Comparison of ENCODE assay signal across 15 mouse cellular contexts in genomic region chr16:34525866-34526265, GRCm38 (mm10). TPM values are rescaled to one million over a fixed set of nuclear protein-coding genes. Genes with fewer than 3 reads are reported as not detected.
DNase-seq lines count a peak whose midpoint lies in the region; ATAC-seq and TF ChIP-seq lines count a peak whose summit lies in the region.
"Had no signal": no experiment of that assay in that cellular context is flagged by ENCODE, and none has a peak within 500 bp of the region (broad histone marks: within the 10 kb centered on the region; RNA-seq: fewer than 3 reads in every experiment).

No protein-coding gene starts in this region.

- peaks cover 6% of the 10 kb centered on the region; the same call in 1 of the 2 replicates for H3K4me1 ChIP-seq in forebrain, postnatal 0 days (ENCODE audit: insufficient read depth)
- peaks cover 23% of the 10 kb centered on the region for H3K4me1 ChIP-seq in forebrain, embryonic 12.5 days
- peaks cover 5% of the 10 kb centered on the region; the same call in 1 of the 2 replicates for H3K4me1 ChIP-seq in midbrain, postnatal 0 days (ENCODE audit: insufficient read depth, low read length)
- 0 out of 2 replicates have a peak, but pooled peaks cover 2% of the 10 kb centered on the region for H3K4me1 ChIP-seq in midbrain, embryonic 11.5 days (ENCODE audit: control insufficient read depth, insufficient read depth, low read length)
- H3K4me1 ChIP-seq in kidney, embryonic 16.5 days (ENCODE audit: insufficient read depth, low read length): peaks cover 11% of the 10 kb centered on the region; the same call in 1 of the 2 replicates

- no peak overlapping the region for H3K4me3 ChIP-seq in forebrain, postnatal 0 days (ENCODE audit: low read depth, low read length)
- no peak overlapping the region for H3K4me3 ChIP-seq in forebrain, embryonic 12.5 days (replicated peaks)
- no peak overlapping the region for H3K4me3 ChIP-seq in midbrain, postnatal 0 days (ENCODE audit: low read depth, low read length)
- H3K4me3 ChIP-seq in midbrain, embryonic 11.5 days (ENCODE audit: low read depth, low read length): no peak overlapping the region
- no peak overlapping the region for H3K4me3 ChIP-seq in kidney, embryonic 16.5 days (ENCODE audit: low read length)
- H3K4me3 ChIP-seq: heart, embryonic 10.5 days; intestine, embryonic 15.5 days; midbrain, embryonic 12.5 days had no signal

- H3K27ac ChIP-seq in forebrain, postnatal 0 days (ENCODE audit: low read depth, low read length): peak overlapping the region; percentile 64
- H3K27ac ChIP-seq in forebrain, embryonic 12.5 days: no peak overlapping the region
- H3K27ac ChIP-seq in midbrain, postnatal 0 days (ENCODE audit: low read depth, low read length): no peak overlapping the region
- H3K27ac ChIP-seq in midbrain, embryonic 11.5 days (ENCODE audit: low read depth, low read length): no peak overlapping the region
- no peak overlapping the region for H3K27ac ChIP-seq in kidney, embryonic 16.5 days (ENCODE audit: low read length)
- H3K27ac ChIP-seq: heart, embryonic 10.5 days; intestine, embryonic 15.5 days; midbrain, embryonic 12.5 days had no signal

- H3K9ac ChIP-seq in forebrain, postnatal 0 days: no peak overlapping the region
- no peak overlapping the region for H3K9ac ChIP-seq in forebrain, embryonic 12.5 days
- H3K9ac ChIP-seq in midbrain, postnatal 0 days (replicated peaks; ENCODE audit: low read length, poor library complexity, severe bottlenecking): no peak overlapping the region
- no peak overlapping the region for H3K9ac ChIP-seq in midbrain, embryonic 11.5 days (ENCODE audit: low read length)
- no peak overlapping the region for H3K9ac ChIP-seq in kidney, embryonic 16.5 days (replicated peaks; ENCODE audit: low read length)
- H3K9ac ChIP-seq: intestine, embryonic 15.5 days; midbrain, embryonic 12.5 days had no signal

- intact Hi-C loops in left cerebral cortex, postnatal 14 days (cut with DNase I): no loop called here

- H3K27me3 ChIP-seq in forebrain, postnatal 0 days (ENCODE audit: insufficient read depth, low read length): no peaks in the 10 kb centered on the region
- no peaks in the 10 kb centered on the region for H3K27me3 ChIP-seq in forebrain, embryonic 12.5 days
- no peaks in the 10 kb centered on the region for H3K27me3 ChIP-seq in midbrain, postnatal 0 days (ENCODE audit: insufficient read depth, low read length)
- H3K27me3 ChIP-seq in midbrain, embryonic 11.5 days (ENCODE audit: control insufficient read depth, insufficient read depth, low read length): no peaks in the 10 kb centered on the region
- H3K27me3 ChIP-seq in kidney, embryonic 16.5 days (ENCODE audit: insufficient read depth, low read length): no peaks in the 10 kb centered on the region
- H3K27me3 ChIP-seq: intestine, embryonic 15.5 days; midbrain, embryonic 12.5 days had no signal

- peak; percentile 51 for TF ChIP-seq CTCF in forebrain, postnatal 0 days (IDR thresholded peaks at IDR 0.05; ENCODE audit: low read depth)
- TF ChIP-seq CTCF in midbrain, postnatal 0 days (IDR thresholded peaks at IDR 0.05): peak; percentile 53

- 71% methylated on average over 8 of the region's 8 CpGs for WGBS in forebrain, postnatal 0 days
- whole genome bisulfite sequencing in forebrain, embryonic 12.5 days: 77% methylated on average over 8 of the region's 8 CpGs
- WGBS in midbrain, postnatal 0 days: 75% methylated on average over 8 of the region's 8 CpGs
- 77% methylated on average over 8 of the region's 8 CpGs for WGBS in midbrain, embryonic 11.5 days
- 76% methylated on average over 8 of the region's 8 CpGs for WGBS in kidney, embryonic 16.5 days

- no peaks in the 10 kb centered on the region for H3K9me3 ChIP-seq in forebrain, postnatal 0 days (ENCODE audit: low read length)
- H3K9me3 ChIP-seq in forebrain, embryonic 12.5 days: no peaks in the 10 kb centered on the region
- H3K9me3 ChIP-seq in midbrain, postnatal 0 days (ENCODE audit: low read length): no peaks in the 10 kb centered on the region
- no peaks in the 10 kb centered on the region for H3K9me3 ChIP-seq in midbrain, embryonic 11.5 days (ENCODE audit: control insufficient read depth, low read length)
- no peaks in the 10 kb centered on the region for H3K9me3 ChIP-seq in kidney, embryonic 16.5 days (ENCODE audit: low read length)
- H3K9me3 ChIP-seq: heart, embryonic 10.5 days; intestine, embryonic 15.5 days; midbrain, embryonic 12.5 days had no signal

- no peak for DNase-seq in forebrain, postnatal 0 days
- peak; percentile 42 for DNase-seq in midbrain, postnatal 0 days (ENCODE audit: low spot score)
- no peak for DNase-seq in midbrain, embryonic 11.5 days (ENCODE audit: low spot score, missing footprints)
- peak; percentile 74 to 91 for DNase-seq in left cerebral cortex, postnatal 14 days (ENCODE audit: low spot score in 2 of 2)
- no peak for DNase-seq in adrenal gland, adult 18-20 months (ENCODE audit: low spot score in 2 of 2)
- no peak for DNase-seq in lung, postnatal 4 days
- DNase-seq: adrenal gland, postnatal 14 days; B cell, adult 2 months; cerebellum, adult 18-20 months; thymus, postnatal 14 days had no signal

- no peak overlapping the region for H3K4me2 ChIP-seq in forebrain, postnatal 0 days (ENCODE audit: low read depth)
- H3K4me2 ChIP-seq in forebrain, embryonic 12.5 days: no peak overlapping the region
- no peak overlapping the region for H3K4me2 ChIP-seq in midbrain, postnatal 0 days (ENCODE audit: low read depth, low read length, poor library complexity, severe bottlenecking)
- H3K4me2 ChIP-seq in midbrain, embryonic 11.5 days: no peak overlapping the region
- no peak overlapping the region for H3K4me2 ChIP-seq in kidney, embryonic 16.5 days (replicated peaks; ENCODE audit: low read depth, low read length)
- H3K4me2 ChIP-seq: intestine, embryonic 15.5 days; midbrain, embryonic 12.5 days had no signal

- ATAC-seq in forebrain, postnatal 0 days: peak; percentile 76
- no peak for ATAC-seq in forebrain, embryonic 12.5 days (ENCODE audit: low FRiP score)
- no peak for ATAC-seq in midbrain, postnatal 0 days (ENCODE audit: low FRiP score)
- ATAC-seq in midbrain, embryonic 11.5 days (ENCODE audit: low FRiP score): no peak
- ATAC-seq in kidney, embryonic 16.5 days (ENCODE audit: low FRiP score, low TSS enrichment): no peak
- ATAC-seq: intestine, embryonic 15.5 days had no signal

- H3K36me3 ChIP-seq in forebrain, postnatal 0 days (ENCODE audit: insufficient read depth): no peaks in the 10 kb centered on the region
- no peaks in the 10 kb centered on the region for H3K36me3 ChIP-seq in forebrain, embryonic 12.5 days (replicated peaks)
- no peaks in the 10 kb centered on the region for H3K36me3 ChIP-seq in midbrain, postnatal 0 days (ENCODE audit: insufficient read depth, low read length)
- no peaks in the 10 kb centered on the region for H3K36me3 ChIP-seq in midbrain, embryonic 11.5 days (ENCODE audit: control insufficient read depth, insufficient read depth, low read length)
- H3K36me3 ChIP-seq in kidney, embryonic 16.5 days (ENCODE audit: insufficient read depth, low read length): no peaks in the 10 kb centered on the region
- H3K36me3 ChIP-seq: heart, embryonic 10.5 days; intestine, embryonic 15.5 days; midbrain, embryonic 12.5 days had no signal

RNA-seq across cellular contexts. Expression of gene Kalrn, which starts 47.5 kb away (rescaled TPM):
- 134 and 148 TPM in 2 replicates for total RNA-seq in forebrain, postnatal 0 days (2014; rRNA removed)
- polyA plus RNA-seq in forebrain, postnatal 0 days (2015; fragmentation: Nextera tagmentation; extraction: Ambion mirVana): 16.4 and 23.6 TPM in 2 replicates
- 26.7 and 30.0 TPM in 2 replicates for polyA plus RNA-seq in forebrain, embryonic 12.5 days (2016; fragmentation: Nextera tagmentation; extraction: Ambion mirVana)
- total RNA-seq in midbrain, postnatal 0 days (2014; rRNA removed): 128 and 156 TPM in 2 replicates
- 18.2 and 23.6 TPM in 2 replicates for polyA plus RNA-seq in midbrain, postnatal 0 days (2015; fragmentation: Nextera tagmentation; extraction: Ambion mirVana)
- 15.5 and 16.8 TPM in 2 replicates for polyA plus RNA-seq in midbrain, embryonic 11.5 days (2014; fragmentation: Nextera tagmentation; extraction: Ambion mirVana)
- 100 to 1,000 TPM; 431 to 495 TPM for total RNA-seq in left cerebral cortex, postnatal 14 days (2021)
- 10 to 100 TPM in 1 of 2 experiments, 1 to 10 TPM in 1; 7.2 to 10.4 TPM for total RNA-seq in adrenal gland, adult 18-20 months (2021)
- 15.2 and 16.5 TPM in 2 replicates for polyA plus RNA-seq in kidney, embryonic 16.5 days (2015; fragmentation: Nextera tagmentation; extraction: Ambion mirVana)

Comparison
In these comparisons a context has a peak if more than half of its experiments do, and no peak if none do; other contexts are left out.
1. DNase-seq: peak in midbrain, postnatal 0 days (single experiment) and left cerebral cortex, postnatal 14 days (2 of 2); none in forebrain, postnatal 0 days (single experiment), midbrain, embryonic 11.5 days (single experiment), adrenal gland, adult 18-20 months (0 of 2) and lung, postnatal 4 days (0 of 2).